Mouse (Mus musculus): ENCODE measurements around the gene Nedd8. TPM values are rescaled to one million over a fixed set of nuclear protein-coding genes. Genes with fewer than 3 reads are reported as not detected.

Nedd8 gene
- total RNA-seq (2021): 347 and 352 TPM in 2 replicates
- long read RNA-seq, transcript Nedd8-201 (4 exons, 824 nt): major isoform, 105 of 109 reads
- long read RNA-seq, partial matches to known transcripts: 0 of 109 reads
- long read RNA-seq, other reads (novel, unspliced or antisense): 3 of 109 reads

GRCm38 (mm10) chr14:55671833-55672740, at the start of gene Nedd8, which contains the start of gene Gmpr2:
TSS of gene Nedd8 (minus strand) at chr14:55672124.
TSS of gene Gmpr2 (plus strand) at chr14:55671941.
- DNase-seq: peak; percentile 76

- no peak for DNase-seq
Measured at GRCm38 (mm10) chr14:55721076-55721475, 49.2 kb upstream of the Nedd8 start.

- DNase-seq: no peak
Measured at GRCm38 (mm10) chr14:55720666-55721065, 48.7 kb upstream of the Nedd8 start.

GRCm38 (mm10) chr14:55719737-55720136, 47.8 kb upstream of the Nedd8 start:
- DNase-seq: no peak

- no peak for DNase-seq
Measured at GRCm38 (mm10) chr14:55716884-55717283, 45.0 kb upstream of the Nedd8 start.

GRCm38 (mm10) chr14:55716271-55716670, 44.3 kb upstream of the Nedd8 start:
- DNase-seq: no peak

- no peak for DNase-seq
Measured at GRCm38 (mm10) chr14:55714893-55715292, 43.0 kb upstream of the Nedd8 start.

GRCm38 (mm10) chr14:55713729-55714122, 41.8 kb upstream of the Nedd8 start, which contains the start of gene Tgm1:
TSS of gene Tgm1 (minus strand) at chr14:55713926.
- no peak for DNase-seq

- no peak for DNase-seq
Measured at GRCm38 (mm10) chr14:55713007-55713728, 41.2 kb upstream of the Nedd8 start.

- DNase-seq: no peak
Measured at GRCm38 (mm10) chr14:55711786-55712185, 39.9 kb upstream of the Nedd8 start.

- DNase-seq: no peak
Measured at GRCm38 (mm10) chr14:55709509-55709908, 37.6 kb upstream of the Nedd8 start.

- DNase-seq: no peak
Measured at GRCm38 (mm10) chr14:55707397-55707796, 35.5 kb upstream of the Nedd8 start.

- DNase-seq: no peak
Measured at GRCm38 (mm10) chr14:55706051-55706600, 34.2 kb upstream of the Nedd8 start.

GRCm38 (mm10) chr14:55702761-55703160, 30.8 kb upstream of the Nedd8 start:
- no peak for DNase-seq

- DNase-seq: no peak
Measured at GRCm38 (mm10) chr14:55701131-55701530, 29.2 kb upstream of the Nedd8 start.

- DNase-seq: no peak
Measured at GRCm38 (mm10) chr14:55697226-55697625, 25.3 kb upstream of the Nedd8 start.

- no peak for DNase-seq
Measured at GRCm38 (mm10) chr14:55689433-55689832, 17.5 kb upstream of the Nedd8 start.

- no peak for DNase-seq
Measured at GRCm38 (mm10) chr14:55682118-55682493, 10.2 kb upstream of the Nedd8 start.

GRCm38 (mm10) chr14:55681160-55682117, 9.5 kb upstream of the Nedd8 start, which contains the start of gene Tinf2:
TSS of gene Tinf2 (minus strand) at chr14:55681820.
- DNase-seq: peak; percentile 92

GRCm38 (mm10) chr14:55677615-55678014, 5.7 kb upstream of the Nedd8 start:
- DNase-seq: no peak

GRCm38 (mm10) chr14:55672741-55673060, 777 bp upstream of the Nedd8 start:
- no peak for DNase-seq

GRCm38 (mm10) chr14:55671486-55671832, 465 bp downstream of the Nedd8 start:
- DNase-seq: no peak

Measured in adrenal gland, postnatal 25 days (tissue).